Mouse (Mus musculus) urinary bladder, postnatal 10 days (tissue): Measurements from ENCODE around the gene Umad1.

Experiments used
- DNase-seq: peaks from one replicate; pipeline ENCODE4 v3.0.0; 2022; ENCODE audit warnings: low spot score

The Umad1 gene

GRCm38 (mm10) chr6:8474820-8475219 is 215.7 kb downstream of the Umad1 start:
- no peak for DNase-seq

- DNase-seq, result no peak
Observed at GRCm38 (mm10) chr6:8479176-8479575, 220.1 kb downstream of the Umad1 start.

GRCm38 (mm10) chr6:8484437-8485275 is 225.6 kb downstream of the Umad1 start:
- DNase-seq, result no peak

- no peak for DNase-seq
Observed at GRCm38 (mm10) chr6:8485414-8486175, 226.5 kb downstream of the Umad1 start.

GRCm38 (mm10) chr6:8486391-8487043 is 227.4 kb downstream of the Umad1 start:
- DNase-seq, result no peak

- no peak for DNase-seq
Observed at GRCm38 (mm10) chr6:8487044-8487853, 228.2 kb downstream of the Umad1 start.

GRCm38 (mm10) chr6:8488249-8488648 is 229.2 kb downstream of the Umad1 start:
- DNase-seq, result no peak

- DNase-seq, result no peak
Observed at GRCm38 (mm10) chr6:8489266-8489665, 230.2 kb downstream of the Umad1 start.

GRCm38 (mm10) chr6:8489938-8490585 is 231.0 kb downstream of the Umad1 start:
- DNase-seq, result no peak

GRCm38 (mm10) chr6:8492248-8492647 is 233.2 kb downstream of the Umad1 start:
- DNase-seq, result no peak

- DNase-seq, result no peak
Observed at GRCm38 (mm10) chr6:8495109-8495826, 236.2 kb downstream of the Umad1 start.

GRCm38 (mm10) chr6:8495827-8496222 is 236.7 kb downstream of the Umad1 start:
- DNase-seq, result no peak

- DNase-seq, result no peak
Observed at GRCm38 (mm10) chr6:8497234-8497867, 238.3 kb downstream of the Umad1 start.

GRCm38 (mm10) chr6:8497868-8498257 is 238.8 kb downstream of the Umad1 start:
- no peak for DNase-seq

- no peak for DNase-seq
Observed at GRCm38 (mm10) chr6:8498961-8499360, 239.9 kb downstream of the Umad1 start.

GRCm38 (mm10) chr6:8503953-8504352 is 244.9 kb downstream of the Umad1 start:
- DNase-seq, result no peak

GRCm38 (mm10) chr6:8504521-8505228 is 245.6 kb downstream of the Umad1 start:
- DNase-seq, result no peak

GRCm38 (mm10) chr6:8506631-8507030 is 247.5 kb downstream of the Umad1 start:
- DNase-seq, result no peak
